Mouse (Mus musculus) testis, adult 2 months (tissue): ENCODE measurements around the gene Mettl9.
"Not testable (repeated sequence)": the region's sequence is repeated elsewhere in the genome, so short reads cannot be mapped to it uniquely, and the experiment has no call there.

Experiments
- CTCF ChIP-seq: fragments of 200-500 bp; IDR thresholded peaks from 2 replicates; pipeline ENCODE4 v1.5.1; 2012; ENCODE audit warnings: low read depth, mild to moderate bottlenecking, inconsistent platforms, low read length, moderate library complexity; ENCODE audit not compliant: control insufficient read depth, insufficient read depth, insufficient replicate concordance
- POLR2A ChIP-seq: fragments of 200-500 bp; IDR thresholded peaks from 2 replicates; pipeline ENCODE4 v1.6.1; 2012; ENCODE audit warnings: low read depth, mild to moderate bottlenecking, inconsistent platforms, low read length, moderate library complexity; ENCODE audit not compliant: control insufficient read depth

- TF ChIP-seq CTCF, POLR2A: not testable (repeated sequence)
Observed at GRCm38 (mm10) chr7:121029947-121030346, 4.3 kb upstream of the Mettl9 start.
